Mouse (Mus musculus): ENCODE measurements around the gene Olfr484.
"Not testable (repeated sequence)": the region's sequence is repeated elsewhere in the genome, so short reads cannot be mapped to it uniquely, and the experiment has no call there.

The Olfr484 gene

GRCm38 (mm10) chr7:108127349-108127748 lies at the start of gene Olfr484:
Gene Olfr484 (minus strand): TSS chr7:108127449.
- DNase-seq (ENCODE audit: extremely low spot score, low spot score) = no peak

- not testable (repeated sequence) for DNase-seq (ENCODE audit: extremely low spot score, low spot score)
Observed at GRCm38 (mm10) chr7:108172642-108173041, 45.4 kb upstream of the Olfr484 start, which contains the start of gene Olfr486. Gene Olfr486 (minus strand): TSS chr7:108172742.

GRCm38 (mm10) chr7:108159771-108160170 lies 32.5 kb upstream of the Olfr484 start, which contains the start of gene Olfr485:
Gene Olfr485 (minus strand): TSS chr7:108159871.
- DNase-seq (ENCODE audit: extremely low spot score, low spot score) = no peak

GRCm38 (mm10) chr7:108121416-108121815 lies 5.8 kb downstream of the Olfr484 start:
- DNase-seq (ENCODE audit: extremely low spot score, low spot score) = no peak

GRCm38 (mm10) chr7:108120681-108121080 lies 6.6 kb downstream of the Olfr484 start:
- no peak for DNase-seq (ENCODE audit: extremely low spot score, low spot score)

GRCm38 (mm10) chr7:108100549-108100948 lies 26.7 kb downstream of the Olfr484 start, which contains the start of gene Olfr483:
Gene Olfr483 (plus strand): TSS chr7:108100849.
- no peak for DNase-seq (ENCODE audit: extremely low spot score, low spot score)

GRCm38 (mm10) chr7:108097486-108097885 lies 29.8 kb downstream of the Olfr484 start, which contains the start of gene Olfr482:
Gene Olfr482 (minus strand): TSS chr7:108097586.
- no peak for DNase-seq (ENCODE audit: extremely low spot score, low spot score)

- no peak for DNase-seq (ENCODE audit: extremely low spot score, low spot score)
Observed at GRCm38 (mm10) chr7:108079555-108079954, 47.7 kb downstream of the Olfr484 start, which contains the start of gene Olfr481. Gene Olfr481 (plus strand): TSS chr7:108079855.

Data from neural tube, embryonic 10.5 days (tissue).